Mouse (Mus musculus): ENCODE data around the gene Frmd4a.
"Not testable (repeated sequence)": the region's sequence is repeated elsewhere in the genome, so short reads cannot be mapped to it uniquely, and the experiment has no call there.

The Frmd4a gene

GRCm38 (mm10) chr2:4592666-4593065 lies 575.1 kb downstream of the Frmd4a start:
- DNase-seq = no peak

GRCm38 (mm10) chr2:4593433-4593832 lies 575.9 kb downstream of the Frmd4a start:
- peak; percentile 48 to 62 for DNase-seq

- no peak for DNase-seq
Observed at GRCm38 (mm10) chr2:4593878-4594387, 576.4 kb downstream of the Frmd4a start.

GRCm38 (mm10) chr2:4596992-4597391 lies 579.5 kb downstream of the Frmd4a start:
- DNase-seq = no peak

- peak; percentile 93 to 96 for DNase-seq
Observed at GRCm38 (mm10) chr2:4601034-4601890, 583.7 kb downstream of the Frmd4a start.

GRCm38 (mm10) chr2:4603361-4603945 lies 585.9 kb downstream of the Frmd4a start:
- peak; percentile 41 to 54 for DNase-seq

- DNase-seq = no peak
Observed at GRCm38 (mm10) chr2:4606559-4606958, 589.0 kb downstream of the Frmd4a start.

- no peak for DNase-seq
Observed at GRCm38 (mm10) chr2:4608253-4608652, 590.7 kb downstream of the Frmd4a start.

- no peak for DNase-seq
Observed at GRCm38 (mm10) chr2:4609433-4609832, 591.9 kb downstream of the Frmd4a start.

- DNase-seq = no peak
Observed at GRCm38 (mm10) chr2:4611295-4611694, 593.8 kb downstream of the Frmd4a start.

GRCm38 (mm10) chr2:4611704-4612103 lies 594.2 kb downstream of the Frmd4a start:
- DNase-seq = no peak

GRCm38 (mm10) chr2:4614276-4614929 lies 596.9 kb downstream of the Frmd4a start:
- peak; percentile 31 to 33 for DNase-seq

GRCm38 (mm10) chr2:4615014-4615546 lies 597.6 kb downstream of the Frmd4a start:
- no peak for DNase-seq

GRCm38 (mm10) chr2:4616995-4617394 lies 599.5 kb downstream of the Frmd4a start:
- DNase-seq = no peak

GRCm38 (mm10) chr2:4619126-4619525 lies 601.6 kb downstream of the Frmd4a start:
- DNase-seq = not testable (repeated sequence)

- no peak for DNase-seq
Observed at GRCm38 (mm10) chr2:4619893-4620593, 602.5 kb downstream of the Frmd4a start.

- no peak for DNase-seq
Observed at GRCm38 (mm10) chr2:4620640-4621401, 603.3 kb downstream of the Frmd4a start.

- no peak for DNase-seq
Observed at GRCm38 (mm10) chr2:4621471-4621985, 604.0 kb downstream of the Frmd4a start.

- DNase-seq = no peak
Observed at GRCm38 (mm10) chr2:4626911-4627310, 609.4 kb downstream of the Frmd4a start.

- no peak for DNase-seq
Observed at GRCm38 (mm10) chr2:4628920-4629319, 611.4 kb downstream of the Frmd4a start.

GRCm38 (mm10) chr2:4629470-4629869 lies 612.0 kb downstream of the Frmd4a start:
- no peak for DNase-seq
